9 mouse cellular contexts compared by ENCODE assay signal in genomic region chrX:60013084-60013676, GRCm38 (mm10). TPM values are rescaled to one million over a fixed set of nuclear protein-coding genes. Genes with fewer than 3 reads are reported as not detected.
DNase-seq lines count a peak whose midpoint lies in the region; ATAC-seq and TF ChIP-seq lines count a peak whose summit lies in the region.
"Had no signal": no experiment of that assay in that cellular context is flagged by ENCODE, and none has a peak within 500 bp of the region (broad histone marks: within the 10 kb centered on the region; RNA-seq: fewer than 3 reads in every experiment).

No protein-coding gene starts in this region.

- TF ChIP-seq CTCF in thymus, adult 2 months (IDR thresholded peaks at IDR 0.05; ENCODE audit: borderline replicate concordance, control insufficient read depth, extremely low read depth, insufficient read depth, low read length, poor library complexity) = no peak

- no peaks in the 10 kb centered on the region for H3K9me3 ChIP-seq in hindbrain, embryonic 11.5 days (ENCODE audit: control insufficient read depth, low read length)
- no peaks in the 10 kb centered on the region for H3K9me3 ChIP-seq in hindbrain, embryonic 13.5 days
- H3K9me3 ChIP-seq: neural tube, embryonic 12.5 days had no signal

- H3K4me1 ChIP-seq in hindbrain, embryonic 11.5 days (replicated peaks; ENCODE audit: control insufficient read depth, insufficient read depth, low read length) = no peaks in the 10 kb centered on the region
- no peaks in the 10 kb centered on the region for H3K4me1 ChIP-seq in hindbrain, embryonic 13.5 days (replicated peaks)
- no peaks in the 10 kb centered on the region for H3K4me1 ChIP-seq in thymus, adult 2 months (replicated peaks; ENCODE audit: control insufficient read depth, insufficient read depth, low read length)
- H3K4me1 ChIP-seq: neural tube, embryonic 12.5 days had no signal

- no peak overlapping the region for H3K27ac ChIP-seq in hindbrain, embryonic 11.5 days (ENCODE audit: low read depth, low read length)
- no peak overlapping the region for H3K27ac ChIP-seq in hindbrain, embryonic 13.5 days
- H3K27ac ChIP-seq in thymus, adult 2 months (ENCODE audit: control insufficient read depth, insufficient read depth, low read length) = no peak overlapping the region
- H3K27ac ChIP-seq: neural tube, embryonic 12.5 days had no signal

- TF ChIP-seq POLR2A in thymus, adult 2 months (IDR thresholded peaks at IDR 0.05; ENCODE audit: control insufficient read depth, extremely low read depth, insufficient read depth, low read length, poor library complexity) = no peak

- DNase-seq in hindbrain, embryonic 11.5 days (ENCODE audit: low spot score) = peak; percentile 5
- peak; percentile 16 for DNase-seq in thymus, adult 2 months
- no peak for DNase-seq in thymus, adult 18-20 months
- peak; percentile 58 for DNase-seq in brain, adult 2 months (ENCODE audit: low read depth, low spot score)
- DNase-seq in induced T-regulatory cell, adult 2 months (ENCODE audit: low read depth) = peak; percentile 38
- peak; percentile 44 for DNase-seq in retina, embryonic 14.5 days (ENCODE audit: low spot score)

- no peak for ATAC-seq in hindbrain, embryonic 11.5 days (ENCODE audit: low FRiP score)
- no peak for ATAC-seq in hindbrain, embryonic 13.5 days (ENCODE audit: low FRiP score)
- ATAC-seq in megakaryocyte-erythroid progenitor cell, adult 5-6 weeks (replicated peaks; ENCODE audit: low FRiP score, low TSS enrichment, poor library complexity, severe bottlenecking) = no peak

- H3K4me3 ChIP-seq in hindbrain, embryonic 11.5 days (ENCODE audit: low read depth, low read length) = no peak overlapping the region
- H3K4me3 ChIP-seq in hindbrain, embryonic 13.5 days = no peak overlapping the region
- H3K4me3 ChIP-seq in thymus, adult 2 months (ENCODE audit: control insufficient read depth, insufficient read depth, low read length) = no peak overlapping the region
- H3K4me3 ChIP-seq: neural tube, embryonic 12.5 days had no signal

- H3K9ac ChIP-seq in hindbrain, embryonic 11.5 days (ENCODE audit: low read depth, low read length) = no peak overlapping the region
- no peak overlapping the region for H3K9ac ChIP-seq in hindbrain, embryonic 13.5 days
- H3K9ac ChIP-seq: neural tube, embryonic 12.5 days had no signal

- no peak overlapping the region for H3K4me2 ChIP-seq in hindbrain, embryonic 11.5 days (replicated peaks; ENCODE audit: low read depth, low read length)
- no peak overlapping the region for H3K4me2 ChIP-seq in hindbrain, embryonic 13.5 days
- H3K4me2 ChIP-seq: neural tube, embryonic 12.5 days had no signal

- H3K27me3 ChIP-seq in hindbrain, embryonic 11.5 days (ENCODE audit: control insufficient read depth, insufficient read depth, low read length) = no peaks in the 10 kb centered on the region
- H3K27me3 ChIP-seq in hindbrain, embryonic 13.5 days = no peaks in the 10 kb centered on the region
- H3K27me3 ChIP-seq in thymus, adult 2 months (ENCODE audit: control insufficient read depth, insufficient read depth, low read length) = no peaks in the 10 kb centered on the region
- H3K27me3 ChIP-seq: neural tube, embryonic 12.5 days had no signal

- no peaks in the 10 kb centered on the region for H3K36me3 ChIP-seq in hindbrain, embryonic 11.5 days (ENCODE audit: control insufficient read depth, insufficient read depth, low read length)
- H3K36me3 ChIP-seq in hindbrain, embryonic 13.5 days = no peaks in the 10 kb centered on the region
- H3K36me3 ChIP-seq in thymus, adult 2 months (ENCODE audit: control insufficient read depth, insufficient read depth, low read length) = no peaks in the 10 kb centered on the region
- H3K36me3 ChIP-seq: neural tube, embryonic 12.5 days had no signal

RNA-seq across cellular contexts. Expression of gene F9, which starts 13.9 kb away (rescaled TPM):
- not detected in 2 replicates for polyA plus RNA-seq in hindbrain, embryonic 11.5 days (2014; fragmentation: Nextera tagmentation; extraction: Ambion mirVana)
- polyA plus RNA-seq in hindbrain, embryonic 13.5 days (2015; fragmentation: Nextera tagmentation; extraction: Ambion mirVana) = not detected in 2 replicates
- 0.04 and 0.08 TPM in 2 replicates for polyA plus RNA-seq in thymus, adult 2 months (2012; rRNA removed)
- not detected in 2 replicates for total RNA-seq in megakaryocyte-erythroid progenitor cell, adult 5-6 weeks (2014; fragmentation: Nextera tagmentation)
- total RNA-seq in megakaryocyte-erythroid progenitor cell, adult 5-6 weeks (2017) = not detected in 2 replicates
- polyA plus RNA-seq: neural tube, embryonic 12.5 days had no signal

Comparison
In these comparisons a context has a peak if more than half of its experiments do, and no peak if none do; other contexts are left out.
1. DNase-seq: peak in hindbrain, embryonic 11.5 days (single experiment), thymus, adult 2 months (single experiment), brain, adult 2 months (single experiment), induced T-regulatory cell, adult 2 months (single experiment) and retina, embryonic 14.5 days (single experiment); none in thymus, adult 18-20 months (0 of 2).